Mouse (Mus musculus) cerebellum, adult 2 months (tissue): ENCODE measurements around the gene Syt13. TPM values are rescaled to one million over a fixed set of nuclear protein-coding genes. Genes with fewer than 3 reads are reported as not detected.

Experiments
- DNase-seq, 2 experiments: peaks; one replicate each; pipeline ENCODE4 v3.0.0; 2021
- H3K27ac ChIP-seq: fragments of 200-500 bp; 2 replicates; pipeline ENCODE4 v1.5.1; 2012; ENCODE audit warnings: low read length, control low read depth, inconsistent platforms; ENCODE audit not compliant: insufficient read depth
- H3K27me3 ChIP-seq: fragments of 200-500 bp; 2 replicates; pipeline ENCODE4 v1.6.1; 2012; ENCODE audit warnings: inconsistent platforms, mild to moderate bottlenecking, low read length, moderate library complexity; ENCODE audit not compliant: control insufficient read depth, insufficient read depth
- H3K4me1 ChIP-seq: fragments of 200-500 bp; 2 replicates; pipeline ENCODE4 v1.6.1; 2011; ENCODE audit warnings: low read length; ENCODE audit not compliant: control insufficient read depth, insufficient read depth
- H3K4me3 ChIP-seq: fragments of 200-500 bp; replicated peaks from 2 replicates; pipeline ENCODE3; 2011; ENCODE audit warnings: mild to moderate bottlenecking, low read depth, low read length, control low read depth; ENCODE audit not compliant: insufficient read depth
- CTCF ChIP-seq: fragments of 200-500 bp; IDR thresholded peaks from 2 replicates; pipeline ENCODE4 v1.5.1; 2011; ENCODE audit warnings: low read depth, mild to moderate bottlenecking, control low read depth, low read length, moderate library complexity, borderline replicate concordance; ENCODE audit not compliant: insufficient read depth
- POLR2A ChIP-seq: fragments of 200-500 bp; IDR thresholded peaks from 2 replicates; pipeline ENCODE4 v1.6.1; 2011; ENCODE audit warnings: low read length, control low read depth, borderline replicate concordance; ENCODE audit not compliant: insufficient read depth
- WGBS: fragments of 180-500 bp; shearing (Covaris S2); methylation state at CpG from one replicate; pipeline ENCODE4 v1.1.7; 2018; 5-methylcytosine and 5-hydroxymethylcytosine counted together
- polyA plus RNA-seq: library from polyadenylated mRNA; depleted of rRNA; stranded (reverse); fragments of >200 nt; gene quantifications from 2 replicates; pipeline ENCODE4 v1.2.3, GENCODE M21; 2012

Gene Syt13
- polyA plus RNA-seq, 1 experiment = 110 TPM

- no peak overlapping the region for H3K4me3 ChIP-seq
- no peak for TF ChIP-seq POLR2A
- TF ChIP-seq CTCF = peak; percentile 88
- no peak overlapping the region for H3K27ac ChIP-seq
- H3K4me1 ChIP-seq = no peaks in the 10 kb centered on the region
- WGBS = 7% methylated on average over 15 of the region's 15 CpGs
- no peaks in the 10 kb centered on the region for H3K27me3 ChIP-seq
- DNase-seq = peak; percentile 56 to 58
Measured at GRCm38 (mm10) chr2:92883039-92883911, 31.6 kb upstream of the Syt13 start.

DNA sequence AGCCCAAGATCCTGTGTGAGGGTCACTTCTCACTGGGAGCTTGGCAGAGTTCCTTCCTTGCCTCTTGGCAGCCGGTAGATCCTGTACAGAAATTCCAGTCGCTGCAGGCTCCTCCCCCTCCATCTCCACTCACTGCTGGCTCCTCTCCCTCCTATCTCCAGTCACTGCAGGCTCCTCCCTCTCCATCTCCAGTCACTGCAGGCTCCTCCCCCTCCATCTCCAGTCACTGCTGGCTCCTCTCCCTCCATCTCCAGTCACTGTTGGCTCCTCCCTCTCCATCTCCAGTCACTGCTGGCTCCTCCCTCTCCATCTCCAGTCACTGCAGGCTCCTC, 31.0 kb upstream of the Syt13 start:
- H3K4me1 ChIP-seq = no peaks in the 10 kb centered on the region
- no peak overlapping the region for H3K4me3 ChIP-seq
- no peak for TF ChIP-seq CTCF
- no peak for TF ChIP-seq POLR2A
- peak in 1 of 2 experiments; percentile 14 for DNase-seq
- WGBS = 5% methylated on average over 2 of the region's 2 CpGs
- no peak overlapping the region for H3K27ac ChIP-seq
- no peaks in the 10 kb centered on the region for H3K27me3 ChIP-seq

DNA sequence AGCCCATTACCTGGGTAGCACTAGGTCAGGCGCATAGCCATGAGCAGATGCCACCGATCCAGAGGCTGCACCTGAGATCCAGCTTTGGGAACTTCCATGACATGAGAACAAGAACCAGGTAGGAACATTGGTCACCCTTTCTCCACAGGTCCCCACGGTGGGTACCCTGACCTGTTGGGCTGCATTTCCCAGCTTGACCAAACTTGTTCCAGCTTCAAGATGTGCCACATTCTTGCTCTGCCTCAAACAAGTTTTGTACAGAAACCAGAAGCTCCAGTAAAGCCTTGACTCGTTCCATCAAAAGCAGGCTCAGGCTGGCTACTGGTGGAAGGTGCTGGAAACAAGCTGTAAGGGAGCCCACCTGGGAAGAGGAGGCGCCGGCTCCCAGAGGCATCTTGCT, 29.9 kb upstream of the Syt13 start:
- TF ChIP-seq CTCF = no peak
- TF ChIP-seq POLR2A = no peak
- Histone ChIP-seq H3K27ac (no peak overlapping the region), H3K4me3 (no peak overlapping the region), H3K4me1 (no peaks in the 10 kb centered on the region), H3K27me3 (no peaks in the 10 kb centered on the region)
- WGBS = 90% methylated on average over 6 of the region's 6 CpGs
- DNase-seq = no peak

- Histone ChIP-seq H3K27me3 (no peaks in the 10 kb centered on the region), H3K4me1 (no peaks in the 10 kb centered on the region), H3K27ac (no peak overlapping the region), H3K4me3 (no peak overlapping the region)
- WGBS = 44% methylated on average over 3 of the region's 3 CpGs
- TF ChIP-seq CTCF (no peak), POLR2A (no peak)
- DNase-seq = no peak
Measured at GRCm38 (mm10) chr2:92886862-92887261, 28.0 kb upstream of the Syt13 start.

DNA sequence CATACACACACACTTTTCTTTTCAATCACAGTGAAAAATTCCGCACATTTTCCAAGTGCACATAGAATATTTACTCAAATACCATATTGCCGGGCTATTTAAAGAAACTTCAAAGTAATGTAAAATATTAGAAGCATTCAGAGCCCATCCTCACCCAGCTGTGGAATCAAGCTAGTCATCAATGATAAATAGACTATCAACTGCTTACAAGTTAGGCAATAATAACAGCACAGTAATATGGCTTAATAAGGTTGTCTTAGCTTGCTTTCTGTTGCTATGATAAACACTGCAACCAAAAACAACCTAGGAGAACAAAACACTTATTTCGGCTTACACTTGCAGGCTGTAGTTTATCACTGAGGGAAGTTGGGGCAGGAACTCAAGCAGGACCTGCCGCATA, 22.4 kb upstream of the Syt13 start:
- WGBS = 95% methylated on average over 4 of the region's 4 CpGs
- Histone ChIP-seq H3K27me3 (no peaks in the 10 kb centered on the region), H3K27ac (no peak overlapping the region)

GRCm38 (mm10) chr2:92903650-92904049, 11.2 kb upstream of the Syt13 start:
- H3K27ac ChIP-seq = no peak overlapping the region
- 78% methylated on average over 13 of the region's 13 CpGs for WGBS
- no peaks in the 10 kb centered on the region for H3K4me1 ChIP-seq
- DNase-seq = no peak
- no peak overlapping the region for H3K4me3 ChIP-seq
- no peak for TF ChIP-seq POLR2A
- no peak for TF ChIP-seq CTCF
- no peaks in the 10 kb centered on the region for H3K27me3 ChIP-seq

More for the DNA sequence above, 22.4 kb upstream of the Syt13 start:
- no peak overlapping the region for H3K4me3 ChIP-seq
- TF ChIP-seq POLR2A = no peak
- TF ChIP-seq CTCF = no peak
- DNase-seq = no peak
- no peaks in the 10 kb centered on the region for H3K4me1 ChIP-seq

DNA sequence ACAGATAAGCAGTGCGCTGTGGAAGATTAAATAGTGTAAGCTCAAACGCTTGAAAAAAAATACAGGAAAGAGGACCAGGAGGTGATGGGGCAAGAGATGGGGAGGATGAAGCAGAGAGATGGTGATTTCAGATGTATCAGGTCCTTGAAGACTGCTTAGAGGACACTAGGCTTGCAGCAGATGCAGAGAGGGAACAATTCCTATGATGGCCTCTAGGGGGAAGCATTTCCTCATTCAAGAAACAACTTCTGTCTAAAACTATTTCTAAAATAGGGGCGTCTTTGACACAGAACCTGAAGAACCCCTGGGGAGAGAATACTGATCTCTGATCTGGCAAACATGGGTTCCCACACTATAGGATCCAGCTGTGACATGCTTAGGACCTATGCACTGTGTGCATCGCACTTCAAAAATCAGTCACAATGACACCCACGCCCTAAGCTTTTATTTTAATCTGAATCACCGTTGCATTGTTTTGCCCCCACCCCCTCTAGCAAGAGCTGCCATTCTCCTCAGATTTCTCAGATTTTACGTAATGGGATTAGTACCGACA, 10.5 kb upstream of the Syt13 start:
- Histone ChIP-seq H3K27me3 (no peaks in the 10 kb centered on the region), H3K4me1 (no peaks in the 10 kb centered on the region), H3K27ac (no peak overlapping the region), H3K4me3 (no peak overlapping the region)
- TF ChIP-seq CTCF (peak; percentile 58; the same call in 1 of the 2 replicates), POLR2A (no peak)
- DNase-seq = peak in 1 of 2 experiments; percentile 56
- 32% methylated on average over 8 of the region's 8 CpGs for WGBS

DNA sequence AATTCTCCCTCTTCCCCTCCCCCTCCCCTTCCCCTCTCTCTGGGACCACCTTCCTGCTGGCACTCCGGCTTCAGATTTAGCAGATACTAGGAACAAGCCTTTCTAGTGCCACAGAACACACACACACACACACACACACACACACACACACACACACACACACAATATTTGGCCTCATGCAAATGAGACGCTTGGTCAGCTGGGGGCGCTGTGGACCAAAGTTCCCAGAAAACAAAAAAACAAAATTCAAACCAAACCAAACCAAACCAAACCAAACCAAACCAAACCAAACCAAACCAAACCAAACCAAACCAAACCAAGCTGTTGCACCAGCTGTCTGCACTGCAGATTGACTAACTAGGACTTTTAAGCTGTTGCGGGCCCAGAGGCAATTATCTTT, 4.5 kb upstream of the Syt13 start:
- TF ChIP-seq POLR2A (no peak), CTCF (peak; percentile 73)
- DNase-seq = peak; percentile 45 to 66
- WGBS = 75% methylated on average over 4 of the region's 4 CpGs
- no peak overlapping the region for H3K4me3 ChIP-seq
- no peaks in the 10 kb centered on the region; the same call in 1 of the 2 replicates for H3K4me1 ChIP-seq
- no peaks in the 10 kb centered on the region for H3K27me3 ChIP-seq
- no peak overlapping the region for H3K27ac ChIP-seq
